Mouse (Mus musculus) layer of hippocampus, postnatal 10 days (tissue): ENCODE measurements around the gene Dnmt3l. TPM values are rescaled to one million over a fixed set of nuclear protein-coding genes. Genes with fewer than 3 reads are reported as not detected.
"Not testable (repeated sequence)": the region's sequence is repeated elsewhere in the genome, so short reads cannot be mapped to it uniquely, and the experiment has no call there.

Experiments used
- DNase-seq, 2 experiments: peaks; one replicate each; pipeline ENCODE4 v3.0.0; 2021; ENCODE audit warnings: low spot score in 2 of 2
- long read RNA-seq: library from polyadenylated mRNA; stranded (forward); transcript quantifications from one replicate; pipeline ENCODE4 v2.0.0, GENCODE M21; 2023
- total RNA-seq, 2 experiments: library from RNA; stranded (reverse); gene quantifications; 2 replicates each; pipeline ENCODE4 v1.2.3; 2021

The Dnmt3l gene
- total RNA-seq = not detected
- long read RNA-seq = 0 reads

GRCm38 (mm10) chr10:78041647-78042046, at the start of gene Dnmt3l:
TSS of gene Dnmt3l (plus strand) at chr10:78041947.
- no peak for DNase-seq

- DNase-seq = no peak
Measured at GRCm38 (mm10) chr10:77995639-77996038, 46.1 kb upstream of the Dnmt3l start.

- no peak for DNase-seq
Measured at GRCm38 (mm10) chr10:78000200-78000599, 41.5 kb upstream of the Dnmt3l start.

GRCm38 (mm10) chr10:78001796-78002195, 40.0 kb upstream of the Dnmt3l start:
- peak; percentile 74 to 77 for DNase-seq

- DNase-seq = no peak
Measured at GRCm38 (mm10) chr10:78002316-78002715, 39.4 kb upstream of the Dnmt3l start.

- DNase-seq = no peak
Measured at GRCm38 (mm10) chr10:78004479-78005100, 37.2 kb upstream of the Dnmt3l start.

- DNase-seq = no peak
Measured at GRCm38 (mm10) chr10:78005791-78006438, 35.8 kb upstream of the Dnmt3l start.

- no peak for DNase-seq
Measured at GRCm38 (mm10) chr10:78007203-78007602, 34.5 kb upstream of the Dnmt3l start.

GRCm38 (mm10) chr10:78008169-78008568, 33.6 kb upstream of the Dnmt3l start:
- DNase-seq = no peak

- DNase-seq = peak; percentile 90 to 94
Measured at GRCm38 (mm10) chr10:78009184-78009944, 32.4 kb upstream of the Dnmt3l start.

GRCm38 (mm10) chr10:78009945-78010293, 31.8 kb upstream of the Dnmt3l start, which contains the start of gene Pfkl:
TSS of gene Pfkl (minus strand) at chr10:78010083.
- no peak for DNase-seq

GRCm38 (mm10) chr10:78010335-78010734, 31.4 kb upstream of the Dnmt3l start:
- DNase-seq = no peak

GRCm38 (mm10) chr10:78011116-78011515, 30.6 kb upstream of the Dnmt3l start:
- not testable (repeated sequence) for DNase-seq

- DNase-seq = no peak
Measured at GRCm38 (mm10) chr10:78012661-78013495, 28.9 kb upstream of the Dnmt3l start.

GRCm38 (mm10) chr10:78015489-78015888, 26.3 kb upstream of the Dnmt3l start:
- DNase-seq = no peak

- DNase-seq = no peak
Measured at GRCm38 (mm10) chr10:78016366-78016765, 25.4 kb upstream of the Dnmt3l start.

- DNase-seq = peak; percentile 78 to 83
Measured at GRCm38 (mm10) chr10:78018797-78019203, 22.9 kb upstream of the Dnmt3l start.

- DNase-seq = no peak
Measured at GRCm38 (mm10) chr10:78019291-78019690, 22.5 kb upstream of the Dnmt3l start.

GRCm38 (mm10) chr10:78019984-78020383, 21.8 kb upstream of the Dnmt3l start:
- not testable (repeated sequence) for DNase-seq

GRCm38 (mm10) chr10:78025453-78025852, 16.3 kb upstream of the Dnmt3l start:
- DNase-seq = not testable (repeated sequence)

GRCm38 (mm10) chr10:78028129-78028528, 13.6 kb upstream of the Dnmt3l start:
- DNase-seq = peak; percentile 78 to 81
